Mouse (Mus musculus) left cerebral cortex, postnatal 25 days (tissue): ENCODE data around the gene Pqbp1. TPM values are rescaled to one million over a fixed set of nuclear protein-coding genes. Genes with fewer than 3 reads are reported as not detected.

Experiments used
- DNase-seq, 2 experiments: peaks; one replicate each; pipeline ENCODE4 v3.0.0; 2022; ENCODE audit warnings: low spot score in 2 of 2, mixed read lengths in 1 of 2
- intact Hi-C: fragments of 180-260 bp; cut with DNase I; formaldehyde crosslinking; loops from one replicate; pipeline ENCODE4 v1.15.1; 2025
- total RNA-seq, 2 experiments: library from RNA; stranded (reverse); gene quantifications; 2 replicates each; pipeline ENCODE4 v1.2.3; 2021

Pqbp1 gene
- total RNA-seq, 2 experiments from 2014 or later: 77.7 to 86.6 TPM

- peak; percentile 78 to 89 for DNase-seq
- intact Hi-C loops: no loop called here
Observed at GRCm38 (mm10) chrX:7883841-7884567, 15.1 kb downstream of the Pqbp1 start, which contains the start of gene Slc35a2. Gene Slc35a2, plus strand, starts transcription at chrX:7884028.

GRCm38 (mm10) chrX:7879819-7880218 is 19.2 kb downstream of the Pqbp1 start:
- DNase-seq: peak; percentile 60 to 80
- intact Hi-C loops: loop anchor here (5.0 kb wide), 1 partner anchor 38 kb away; the partner anchor contains the start of gene Otud5

- intact Hi-C loops: loop anchor here (5.0 kb wide), 1 partner anchor 36 kb away; the partner anchor contains the start of gene Otud5
- peak; percentile 26 to 28 for DNase-seq
Observed at GRCm38 (mm10) chrX:7878495-7878894, 20.6 kb downstream of the Pqbp1 start.

DNA sequence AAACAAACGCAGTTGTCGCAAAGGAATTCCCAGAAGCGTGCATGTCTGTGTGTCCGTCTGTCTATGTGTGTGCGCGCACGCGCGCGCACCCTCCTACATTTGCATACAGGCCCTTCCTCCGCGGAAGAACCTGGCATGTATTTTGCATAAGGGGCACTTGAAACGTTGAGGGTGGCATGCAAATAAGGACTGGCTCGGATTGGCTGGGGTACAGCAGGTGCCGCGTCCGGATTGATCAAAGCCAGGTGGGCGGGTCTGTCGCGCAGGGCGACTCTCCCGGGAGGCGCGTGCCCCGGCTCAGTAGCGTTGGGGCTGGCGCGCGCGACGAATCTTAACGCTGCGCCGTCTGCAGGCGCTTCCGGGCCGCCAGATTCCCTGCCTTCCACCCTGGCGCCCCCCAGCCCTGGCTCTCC is 21.1 kb downstream of the Pqbp1 start, which contains the start of gene Pim2:
TSS of gene Pim2 (plus strand) at position 256 of the 413 bp plus-strand sequence.
- intact Hi-C loops: loop anchor here (5.0 kb wide), 1 partner anchor 36 kb away; the partner anchor contains the start of gene Otud5
- DNase-seq: peak; percentile 82 to 87

- intact Hi-C loops: no loop called here
- DNase-seq: no peak
Observed at GRCm38 (mm10) chrX:7869826-7870225, 29.2 kb downstream of the Pqbp1 start.

DNA sequence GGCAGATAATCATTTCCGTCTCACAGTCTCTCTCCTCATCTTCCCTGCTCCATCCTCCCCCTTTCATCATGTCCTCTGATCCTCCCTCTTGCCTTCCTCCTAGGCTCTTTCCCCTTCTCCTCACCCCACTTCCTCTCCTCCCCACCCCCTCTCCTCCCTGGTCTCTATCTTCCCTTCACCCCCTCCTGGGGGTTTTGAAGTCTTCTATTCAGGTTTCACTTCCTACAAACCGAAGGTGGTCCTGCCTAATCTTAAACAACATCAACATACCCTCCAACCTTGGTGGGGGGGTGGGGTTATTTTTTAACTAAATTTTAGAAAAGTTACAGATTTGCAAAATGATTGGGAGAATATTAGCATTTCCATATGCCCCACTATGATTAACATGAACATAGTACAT is 30.6 kb downstream of the Pqbp1 start:
- intact Hi-C loops: no loop called here

DNA sequence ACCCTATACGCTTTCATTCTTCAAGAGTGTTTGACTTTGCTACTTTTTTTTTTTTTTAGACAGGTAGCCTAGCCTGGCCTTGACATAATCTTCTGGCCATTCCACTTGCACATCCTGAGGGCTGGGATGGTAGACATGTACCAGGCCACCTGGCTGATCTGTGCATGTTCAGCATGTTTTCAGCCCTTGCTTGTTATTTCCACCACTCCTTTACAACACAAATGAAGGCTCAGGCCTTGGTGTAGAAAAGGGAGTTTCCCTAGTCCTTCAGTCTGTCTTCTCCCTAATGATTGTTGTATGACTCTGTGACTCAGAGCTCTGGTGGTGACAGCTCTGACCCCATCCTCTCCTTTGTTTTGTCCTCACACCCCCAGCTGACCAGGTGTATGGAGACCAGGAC is 31.9 kb downstream of the Pqbp1 start:
- DNase-seq: no peak
- intact Hi-C loops: no loop called here

More for the DNA sequence above, 30.6 kb downstream of the Pqbp1 start:
- no peak for DNase-seq

DNA sequence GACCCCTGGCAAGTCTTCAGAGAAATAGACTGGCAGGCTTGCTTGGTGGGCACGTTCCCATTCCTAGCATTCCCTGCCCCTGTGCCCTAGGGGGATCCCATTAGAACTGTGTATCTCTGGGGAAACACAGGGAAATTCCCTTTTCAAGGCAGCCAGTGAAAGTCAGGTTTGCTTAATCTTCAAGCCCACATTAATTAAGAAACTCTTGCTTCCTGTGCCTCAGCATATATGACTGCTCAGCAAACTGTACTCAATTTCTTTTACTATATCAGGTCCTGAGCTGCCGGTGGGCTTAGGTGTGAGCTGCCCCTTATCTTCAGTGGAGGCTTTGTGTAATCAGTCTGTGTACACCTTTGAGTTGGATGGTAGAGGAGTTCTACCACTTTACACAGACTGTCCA is 33.3 kb downstream of the Pqbp1 start:
- no peak for DNase-seq
- intact Hi-C loops: no loop called here

- intact Hi-C loops: no loop called here
- no peak for DNase-seq
Observed at GRCm38 (mm10) chrX:7865343-7865742, 33.7 kb downstream of the Pqbp1 start.

DNA sequence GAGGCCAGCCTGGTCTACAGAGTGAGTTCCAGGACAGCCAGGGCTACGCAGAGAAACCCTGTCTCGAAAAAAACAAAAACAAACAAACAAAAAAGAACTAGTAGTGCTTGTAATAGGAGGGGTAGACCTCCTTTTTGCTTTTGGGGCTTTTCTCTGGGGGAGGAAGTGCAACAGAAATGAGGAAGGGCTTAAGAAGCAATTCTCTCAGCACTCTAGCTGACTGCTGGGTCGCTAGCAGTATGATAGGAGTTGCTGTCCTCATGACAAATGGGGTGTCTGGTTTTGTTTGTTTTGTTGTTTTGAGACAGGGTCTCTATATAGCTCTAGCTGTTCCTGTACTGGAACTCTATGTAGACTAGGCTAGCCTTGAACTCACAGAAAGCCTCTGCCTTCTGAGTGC is 34.5 kb downstream of the Pqbp1 start:
- intact Hi-C loops: no loop called here
- DNase-seq: no peak

- intact Hi-C loops: no loop called here
- no peak for DNase-seq
Observed at GRCm38 (mm10) chrX:7863181-7863580, 35.9 kb downstream of the Pqbp1 start.

GRCm38 (mm10) chrX:7859191-7859753 is 39.8 kb downstream of the Pqbp1 start:
- intact Hi-C loops: no loop called here
- DNase-seq: no peak

DNA sequence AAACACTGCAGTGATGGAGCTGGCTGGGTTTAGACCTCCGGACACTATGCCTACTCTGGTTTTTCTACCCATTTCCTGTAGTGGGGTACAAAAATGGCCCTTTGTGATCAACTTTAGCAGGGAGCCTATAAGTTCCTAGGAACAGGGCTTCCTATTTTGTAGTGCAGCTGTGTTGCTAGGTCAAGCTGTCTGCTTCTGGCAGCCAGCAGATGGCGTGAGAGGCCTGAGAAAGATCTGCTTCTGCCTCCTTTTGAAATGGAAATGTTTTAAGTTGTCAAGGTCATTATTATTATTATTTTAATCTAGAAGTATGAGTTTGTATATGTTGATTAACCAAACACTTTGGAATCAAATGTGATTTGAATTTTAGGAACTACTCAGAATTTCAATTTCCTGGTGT is 44.5 kb downstream of the Pqbp1 start:
- DNase-seq: peak; percentile 20 to 42

DNA sequence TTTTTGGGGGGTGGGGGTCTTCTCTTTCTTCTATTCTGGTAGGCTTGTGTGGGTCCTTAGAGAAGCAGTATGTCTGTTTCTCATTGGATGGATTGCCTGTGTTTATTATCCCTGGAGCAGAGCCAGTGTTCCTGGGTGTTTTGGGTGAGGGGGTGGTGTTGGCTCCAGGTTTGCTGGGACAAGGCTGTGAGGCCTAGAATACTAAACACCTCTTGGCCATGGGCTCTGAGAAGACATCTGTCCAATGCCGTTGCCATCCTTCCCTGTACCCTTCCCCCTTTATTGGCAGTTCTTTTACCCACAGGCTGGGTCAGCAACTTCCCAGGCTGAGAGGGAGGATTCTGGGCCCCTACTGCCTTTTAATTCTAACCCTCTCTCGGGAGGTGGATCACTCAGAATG is 51.2 kb downstream of the Pqbp1 start:
- peak in 1 of 2 experiments; percentile 14 for DNase-seq
- intact Hi-C loops: no loop called here

More for the DNA sequence above, 44.5 kb downstream of the Pqbp1 start:
- intact Hi-C loops: no loop called here

Other genes with a start within 250 kb of the Pqbp1 start
- 1 to 10 TPM in 1 of 2 experiments, under 1 TPM in 1; 0.76 to 2.0 TPM for gene Prickle3, start 242.0 kb downstream of the Pqbp1 start, total RNA-seq
- 1 to 10 TPM; 5.9 to 7.7 TPM for gene Plp2, start 227.9 kb downstream of the Pqbp1 start, total RNA-seq
- gene Magix, start 218.0 kb downstream of the Pqbp1 start, total RNA-seq: under 1 TPM; 0.41 to 0.57 TPM
- 10 to 100 TPM; 33.2 to 34.0 TPM for gene Gpkow, start 202.1 kb downstream of the Pqbp1 start, total RNA-seq
- 10 to 100 TPM; 57.6 to 61.6 TPM for gene Wdr45, start 184.9 kb downstream of the Pqbp1 start, total RNA-seq
- not detected for gene Gm45208, start 177.0 kb downstream of the Pqbp1 start, total RNA-seq
- gene Praf2, start 170.8 kb downstream of the Pqbp1 start, total RNA-seq: 100 to 1,000 TPM in 1 of 2 experiments, 10 to 100 TPM in 1; 99.9 to 103 TPM
- gene Ccdc120, start 148.4 kb downstream of the Pqbp1 start, total RNA-seq: 10 to 100 TPM; 19.5 to 22.1 TPM
- gene Tfe3, start 136.7 kb downstream of the Pqbp1 start, total RNA-seq: 10 to 100 TPM; 29.9 to 36.0 TPM
- 100 to 1,000 TPM in 1 of 2 experiments, 10 to 100 TPM in 1; 99.6 to 105 TPM for gene Gripap1, start 109.5 kb downstream of the Pqbp1 start, total RNA-seq
- gene Kcnd1, start 77.0 kb downstream of the Pqbp1 start, total RNA-seq: 1 to 10 TPM; 7.0 to 8.9 TPM
- gene Otud5, start 57.9 kb downstream of the Pqbp1 start, total RNA-seq: 10 to 100 TPM; 74.8 to 83.2 TPM
- 10 to 100 TPM; 55.3 to 57.3 TPM for gene Pim2, start 21.0 kb downstream of the Pqbp1 start, total RNA-seq
- 10 to 100 TPM; 46.6 to 47.4 TPM for gene Slc35a2, start 15.2 kb downstream of the Pqbp1 start, total RNA-seq
- gene Timm17b, start 88 bp upstream of the Pqbp1 start, total RNA-seq: 10 to 100 TPM; 19.1 to 21.7 TPM
- gene Gm10491, start 8.6 kb upstream of the Pqbp1 start, total RNA-seq: not detected
- gene Gm10490, start 10.3 kb upstream of the Pqbp1 start, total RNA-seq: not detected
- 100 to 1,000 TPM; 397 to 420 TPM for gene Pcsk1n, start 20.6 kb upstream of the Pqbp1 start, total RNA-seq
- not detected for gene Eras, start 29.3 kb upstream of the Pqbp1 start, total RNA-seq
- gene Hdac6, start 48.6 kb upstream of the Pqbp1 start, total RNA-seq: 10 to 100 TPM; 49.9 to 50.4 TPM
- gene Gata1, start 78.8 kb upstream of the Pqbp1 start, total RNA-seq: not detected
- not detected for gene Glod5, start 119.2 kb upstream of the Pqbp1 start, total RNA-seq
- gene Suv39h1, start 175.5 kb upstream of the Pqbp1 start, total RNA-seq: 10 to 100 TPM; 22.3 to 26.5 TPM
- gene Was, start 191.2 kb upstream of the Pqbp1 start, total RNA-seq: 1 to 10 TPM; 1.1 to 1.5 TPM
- 100 to 1,000 TPM; 189 to 222 TPM for gene Wdr13, start 233.6 kb upstream of the Pqbp1 start, total RNA-seq
- gene Rbm3, start 246.6 kb upstream of the Pqbp1 start, total RNA-seq: 100 to 1,000 TPM in 1 of 2 experiments, 10 to 100 TPM in 1; 97.4 to 123 TPM